Mouse (Mus musculus) C2C12 (cell line): Measurements from ENCODE around the gene Rpl6.

ENCODE experiments used
- CTCF ChIP-seq: IDR thresholded peaks from one replicate; pipeline ENCODE4 v1.5.1; 2011; ENCODE audit not compliant: control insufficient read depth, insufficient read depth, insufficient read length
- MAX ChIP-seq: IDR thresholded peaks from one replicate; pipeline ENCODE4 v1.6.1; 2011; ENCODE audit warnings: mild to moderate bottlenecking, control low read depth

GRCm38 (mm10) chr5:121253816-121254497, 49.7 kb downstream of the Rpl6 start:
- TF ChIP-seq CTCF = no peak
- no peak for TF ChIP-seq MAX
